Mouse (Mus musculus) lung, postnatal 4 days (tissue): Measurements from ENCODE around the gene Appl2.

Source experiments
- DNase-seq, 2 experiments: peaks; one replicate each; pipeline ENCODE4 v3.0.0; 2021

The Appl2 gene

DNA sequence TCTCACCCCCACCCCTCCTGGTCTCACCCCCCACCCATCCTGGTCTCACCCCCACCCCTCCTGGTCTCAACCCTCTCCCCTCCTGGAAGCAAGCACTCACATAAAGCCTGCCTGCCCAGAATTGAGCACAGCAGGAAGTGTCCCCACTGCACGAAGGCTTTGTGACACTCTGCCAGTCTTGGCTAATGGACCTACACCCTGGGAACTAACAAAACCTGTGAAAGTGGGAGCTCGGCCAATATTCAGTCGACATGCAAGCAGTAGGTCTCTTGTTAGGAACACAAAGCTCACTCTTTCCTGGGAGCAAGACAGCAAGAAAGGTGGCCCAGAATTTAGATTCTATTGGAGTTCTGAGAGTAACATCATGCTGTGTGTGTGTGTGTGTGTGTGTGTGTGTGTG lies 17.6 kb downstream of the Appl2 start:
- DNase-seq: peak in 1 of 2 experiments; percentile 17

DNA sequence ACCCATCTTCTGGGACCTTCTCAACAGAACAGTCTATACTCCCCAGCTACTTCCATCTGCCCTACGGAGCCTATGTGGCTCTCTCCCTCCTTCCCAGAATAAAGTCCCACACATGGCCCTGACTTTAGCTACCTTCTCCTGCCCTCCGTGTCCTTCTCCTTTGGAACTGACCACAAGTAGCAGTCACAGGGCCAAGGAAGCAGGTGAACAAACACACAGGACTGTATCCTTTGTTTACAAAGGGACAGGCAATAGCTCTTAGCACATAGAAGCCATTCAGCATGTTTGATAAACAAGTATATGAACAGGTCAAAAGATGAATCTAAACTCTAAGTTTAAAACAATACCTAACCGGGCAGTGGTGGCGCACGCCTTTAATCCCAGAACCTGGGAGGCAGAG lies 18.7 kb downstream of the Appl2 start:
- no peak for DNase-seq

DNA sequence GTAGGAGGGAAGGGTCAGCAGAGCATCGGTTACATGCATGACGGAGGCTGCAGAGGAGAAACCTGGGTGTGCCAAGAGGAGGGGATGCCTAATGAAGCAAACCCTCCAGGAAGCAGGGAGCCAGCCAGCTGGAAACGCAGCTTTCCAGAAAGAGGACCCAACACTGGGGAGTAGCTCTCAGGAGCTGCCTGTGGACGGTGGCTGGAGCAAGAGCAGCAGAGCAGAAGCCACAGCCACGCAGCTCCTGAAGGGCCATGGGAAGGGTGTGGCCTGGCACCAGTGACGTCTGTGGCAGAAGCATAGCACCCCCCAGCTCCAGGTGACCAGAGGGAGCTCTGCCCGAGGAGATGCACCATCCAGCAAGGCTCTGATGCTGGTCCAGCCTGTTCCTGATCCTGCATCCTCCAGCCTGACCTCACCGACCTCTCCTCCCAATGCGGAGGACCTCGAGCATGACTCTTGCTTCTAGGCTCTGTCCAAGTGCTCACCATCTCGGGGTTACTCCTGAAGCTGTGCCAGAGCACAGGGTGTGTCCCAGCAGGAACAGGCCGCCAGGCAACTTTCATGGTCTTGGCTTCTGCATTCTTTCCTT lies 19.3 kb downstream of the Appl2 start:
- peak in 1 of 2 experiments; percentile 36 for DNase-seq

GRCm38 (mm10) chr10:83628241-83628640 lies 20.3 kb downstream of the Appl2 start:
- no peak for DNase-seq

- DNase-seq: no peak
Measured at GRCm38 (mm10) chr10:83627113-83627687, 21.3 kb downstream of the Appl2 start.

DNA sequence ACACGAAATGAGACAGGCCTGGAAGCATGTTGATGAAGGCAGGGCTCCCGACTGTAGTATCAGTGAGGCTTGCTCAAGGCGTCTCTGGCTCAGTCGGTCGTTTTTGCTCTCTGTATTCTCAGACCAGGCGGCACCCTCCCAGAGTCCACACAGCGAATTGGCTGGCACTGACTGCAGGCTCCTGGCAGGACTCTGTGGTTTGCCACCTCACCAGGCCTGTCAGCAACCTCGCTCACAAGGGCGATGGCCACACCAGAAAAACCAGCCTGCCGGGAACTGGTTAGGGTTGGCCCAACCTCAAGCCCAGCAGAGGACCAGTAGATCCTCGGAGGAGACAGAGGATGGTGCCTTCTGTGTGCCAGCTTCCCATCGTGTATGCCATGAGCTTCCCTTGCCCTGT lies 23.7 kb downstream of the Appl2 start:
- no peak for DNase-seq

DNA sequence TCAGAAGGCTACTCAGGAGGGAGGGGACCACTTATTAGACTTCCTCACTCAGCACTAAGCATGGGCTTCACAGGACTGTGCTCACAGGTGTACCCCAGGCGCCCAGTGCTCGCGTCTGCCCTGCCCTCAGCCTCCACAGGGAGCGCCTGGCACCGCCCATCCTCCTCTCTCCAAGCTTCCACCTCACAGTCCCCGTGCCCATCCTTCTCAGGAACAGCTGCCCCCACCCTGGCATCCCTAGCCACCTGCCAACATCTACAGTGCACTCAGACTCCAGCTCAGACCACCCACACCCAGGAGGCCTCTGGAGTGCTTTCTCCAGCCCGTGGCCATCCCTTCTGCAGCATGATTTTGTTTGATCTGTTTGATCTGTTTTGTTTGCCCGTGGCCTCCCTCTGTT lies 24.5 kb downstream of the Appl2 start:
- DNase-seq: no peak

DNA sequence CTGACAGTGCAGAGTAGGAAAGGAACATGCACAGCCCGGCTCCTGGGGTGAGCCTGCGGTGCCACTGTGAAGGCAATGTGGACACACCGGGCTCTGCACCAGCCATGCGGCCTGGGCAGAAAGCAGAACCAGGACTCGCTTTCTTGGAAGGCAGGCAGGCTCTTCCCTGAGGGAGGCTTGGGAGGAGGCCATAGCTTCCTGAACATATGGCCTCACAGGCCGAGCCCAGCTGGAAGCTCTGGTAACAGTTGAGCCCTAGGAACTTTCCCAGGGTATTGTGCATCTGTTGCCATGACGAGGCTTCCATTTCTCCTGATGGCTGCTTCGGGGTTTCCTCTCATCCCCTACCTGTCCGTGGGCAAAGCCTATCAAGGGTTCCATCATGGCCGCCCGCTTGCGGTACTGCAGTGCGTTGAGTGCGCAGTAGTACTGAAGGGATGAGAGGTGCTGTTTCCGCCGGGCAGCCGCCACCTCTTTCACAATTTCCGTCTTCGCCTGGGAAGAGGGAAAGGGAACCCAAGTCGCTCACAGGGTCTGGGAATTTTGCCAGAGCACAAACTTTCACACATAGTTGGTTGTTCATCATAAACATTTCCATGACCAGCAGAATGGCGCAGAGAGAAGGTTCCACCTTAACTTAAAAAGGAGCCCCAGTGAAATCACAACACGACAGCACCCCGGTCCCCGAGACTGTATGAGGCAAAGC lies 28.0 kb downstream of the Appl2 start:
- DNase-seq: peak in 1 of 2 experiments; percentile 47

DNA sequence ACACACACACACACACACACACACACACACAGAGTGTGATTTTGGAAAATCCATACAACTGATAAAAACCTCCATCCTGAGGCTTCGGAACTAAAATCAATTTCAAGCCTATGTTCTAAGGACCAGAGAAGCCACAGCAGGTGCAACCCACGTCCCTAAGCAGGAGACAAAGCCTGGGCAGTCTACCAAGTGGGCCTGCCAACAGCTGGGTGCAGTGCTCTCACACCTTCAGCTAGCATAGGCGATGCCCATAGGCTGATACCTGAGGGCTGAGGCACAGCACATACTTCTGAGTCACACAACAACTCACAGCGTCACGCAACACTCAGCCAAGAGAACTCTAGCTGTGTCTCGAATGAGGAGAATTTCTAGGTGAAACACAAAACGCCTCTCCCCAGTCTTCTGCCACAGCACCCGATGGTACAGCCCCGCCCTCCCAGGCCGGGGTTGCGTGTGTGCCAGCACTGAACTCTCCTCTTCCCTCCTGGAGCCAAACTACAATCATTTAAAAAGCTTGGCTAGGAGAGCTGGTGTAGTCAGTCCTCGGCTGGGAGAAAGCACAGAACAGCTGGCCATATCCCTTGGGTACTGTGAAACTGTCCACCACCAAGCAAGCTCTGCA lies 29.6 kb downstream of the Appl2 start:
- DNase-seq: peak in 1 of 2 experiments; percentile 20

DNA sequence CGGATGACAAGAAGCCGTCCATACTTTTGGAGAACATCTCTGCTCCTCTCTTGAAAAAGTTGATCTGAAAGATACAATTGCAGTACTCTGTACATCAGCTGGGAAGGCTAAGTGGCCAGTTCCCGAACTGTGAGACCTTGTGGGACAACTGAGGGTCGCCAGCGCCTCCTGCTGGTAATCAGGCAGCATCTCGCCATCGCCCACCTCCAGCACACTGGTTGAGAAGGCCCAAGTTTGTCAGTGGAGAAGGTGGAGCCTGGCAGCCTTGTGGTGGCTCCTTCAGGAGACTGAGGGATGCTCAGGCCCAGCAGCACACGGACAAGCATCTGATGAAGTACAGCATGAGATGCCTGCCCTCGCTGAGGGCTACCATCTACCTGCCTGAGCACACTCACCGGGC lies 31.2 kb downstream of the Appl2 start:
- peak; percentile 37 to 43 for DNase-seq

GRCm38 (mm10) chr10:83612648-83613215 lies 35.8 kb downstream of the Appl2 start:
- DNase-seq: no peak

DNA sequence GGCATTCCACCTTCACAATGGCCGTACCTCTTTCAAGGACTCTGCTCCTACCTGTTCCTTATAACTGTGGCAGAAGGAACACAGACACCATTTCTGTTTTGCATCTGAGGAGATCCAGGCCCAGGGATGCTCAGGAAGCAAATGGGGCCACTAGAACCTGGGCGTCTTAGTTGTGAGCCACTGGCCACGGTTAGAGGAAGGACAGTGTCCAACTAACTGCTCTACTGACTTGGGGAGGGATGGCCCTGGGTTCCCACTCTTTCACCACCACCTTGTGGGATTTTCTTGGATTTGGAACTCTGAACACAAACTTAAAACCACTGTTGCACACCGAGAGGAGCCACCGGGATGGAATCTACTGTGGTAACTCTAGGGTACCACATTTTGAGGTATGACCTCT lies 36.7 kb downstream of the Appl2 start:
- DNase-seq: no peak

- DNase-seq: no peak
Measured at GRCm38 (mm10) chr10:83610518-83610917, 38.0 kb downstream of the Appl2 start.

DNA sequence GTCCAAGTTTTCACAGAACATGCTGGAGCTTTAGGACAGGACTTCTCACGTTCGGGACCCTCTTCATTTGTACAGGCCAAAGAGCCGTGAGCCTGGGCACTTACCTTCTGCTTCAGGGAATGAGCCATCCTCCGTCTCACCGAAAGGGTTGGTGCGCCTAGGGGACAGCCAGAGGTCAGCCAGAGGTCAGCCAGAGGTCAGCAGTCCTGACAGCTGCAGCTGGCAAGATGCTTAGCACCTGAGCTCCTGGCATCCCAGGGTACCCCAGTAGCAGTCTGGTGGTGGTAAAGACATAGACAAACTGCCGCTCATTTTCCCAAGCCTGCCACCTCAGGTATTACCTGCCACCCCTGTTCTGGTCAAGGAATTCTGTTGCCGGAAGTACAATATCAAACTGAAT lies 39.9 kb downstream of the Appl2 start:
- DNase-seq: no peak

DNA sequence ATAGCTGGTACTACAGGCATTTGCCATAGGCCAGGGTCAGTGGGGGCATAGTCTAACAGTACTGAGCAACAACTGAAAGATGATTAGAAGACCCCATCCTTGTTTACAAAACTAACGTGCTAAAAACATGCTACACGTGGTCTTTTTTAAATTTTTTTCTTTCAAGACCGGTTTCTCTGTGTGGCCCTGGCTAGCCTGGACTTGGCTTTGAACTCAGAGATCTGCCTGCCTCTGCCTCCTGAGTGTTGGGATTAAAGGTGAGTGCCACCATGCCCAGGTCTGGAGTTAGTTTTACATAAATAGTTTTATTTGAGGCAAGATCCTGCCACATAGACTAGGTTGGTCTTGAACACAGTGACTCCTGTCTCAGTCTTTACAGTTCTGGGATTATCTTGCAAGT lies 41.4 kb downstream of the Appl2 start:
- DNase-seq: no peak

- no peak for DNase-seq
Measured at GRCm38 (mm10) chr10:83605637-83606183, 42.8 kb downstream of the Appl2 start.

GRCm38 (mm10) chr10:83603956-83604564 lies 44.5 kb downstream of the Appl2 start:
- no peak for DNase-seq

- no peak for DNase-seq
Measured at GRCm38 (mm10) chr10:83600650-83601049, 47.9 kb downstream of the Appl2 start.

GRCm38 (mm10) chr10:83594526-83594925 lies 54.0 kb downstream of the Appl2 start:
- DNase-seq: no peak

DNA sequence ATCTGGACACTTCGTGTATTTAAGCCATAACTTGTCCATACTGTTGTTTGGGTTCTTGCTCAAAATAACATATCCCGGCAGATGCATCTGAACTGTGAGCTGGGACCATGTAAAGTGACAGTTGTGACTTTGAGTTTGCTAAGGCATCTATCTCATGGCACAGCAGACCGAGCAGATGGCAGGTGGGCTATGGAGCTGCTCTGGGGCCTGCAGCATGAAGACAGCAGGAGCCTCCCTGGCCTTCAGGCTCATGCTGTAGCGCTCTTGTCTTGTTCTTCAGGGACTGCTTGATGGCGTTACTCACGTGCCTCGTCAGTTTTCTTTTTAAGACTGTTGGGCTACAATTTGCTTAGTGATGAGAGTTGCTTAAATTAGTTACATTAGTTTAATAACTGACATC lies 55.9 kb downstream of the Appl2 start:
- DNase-seq: no peak

- no peak for DNase-seq
Measured at GRCm38 (mm10) chr10:83590801-83591200, 57.7 kb downstream of the Appl2 start.

DNA sequence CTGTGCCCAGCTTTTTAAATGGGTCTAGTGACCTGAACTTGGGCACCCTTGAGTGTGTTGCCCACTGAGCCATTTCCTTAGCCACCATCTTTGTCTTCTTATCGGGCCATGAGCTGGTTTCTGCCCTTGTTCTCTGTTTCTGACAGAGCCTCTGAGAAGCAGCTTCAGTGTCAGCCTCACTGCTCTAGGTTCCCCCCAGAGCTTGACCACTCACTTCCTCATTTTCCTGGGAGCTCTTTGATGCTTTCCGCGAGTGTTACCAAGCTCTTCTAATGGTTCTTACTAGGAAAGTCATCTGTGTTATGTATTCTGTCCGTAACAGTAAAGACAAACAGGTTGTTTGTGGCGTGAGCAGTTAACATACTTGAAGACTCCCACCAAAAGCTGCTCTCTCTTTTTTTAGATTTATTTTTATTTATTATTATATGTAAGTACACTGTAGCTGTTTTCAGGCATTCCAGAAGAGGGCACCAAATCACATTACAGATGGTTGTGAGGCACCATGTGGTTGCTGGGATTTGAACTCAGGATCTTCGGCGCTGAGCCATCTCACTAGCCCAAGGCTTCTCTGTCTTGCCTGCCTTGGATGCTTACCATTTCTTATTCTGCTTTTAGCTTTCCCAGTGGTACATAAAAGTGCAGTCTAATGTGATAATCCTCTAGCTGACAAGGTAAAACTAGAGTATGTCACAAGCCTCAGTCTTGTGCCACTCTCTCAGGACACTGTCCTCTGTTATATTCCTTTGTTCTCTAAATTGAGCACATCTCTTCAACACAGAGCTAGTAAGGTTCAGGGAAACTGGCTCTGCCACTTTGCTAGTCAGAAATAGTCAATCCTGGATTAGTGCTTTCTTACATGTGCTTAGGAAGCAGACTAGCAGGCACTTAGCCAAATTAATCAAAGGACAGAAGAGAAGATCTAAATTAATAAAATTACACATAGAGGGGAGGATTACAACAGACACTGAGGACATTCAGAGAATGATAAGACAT lies 82.8 kb downstream of the Appl2 start:
- no peak for DNase-seq
